Mouse (Mus musculus) spleen, postnatal 0 days (tissue): ENCODE measurements around the gene Myo18b. TPM values are rescaled to one million over a fixed set of nuclear protein-coding genes. Genes with fewer than 3 reads are reported as not detected.

Experiments
- polyA plus RNA-seq: library from polyadenylated mRNA; unstranded; fragments of >200 nt; fragmentation: Nextera tagmentation; extraction: Ambion mirVana; gene quantifications from 2 replicates; pipeline ENCODE4 v1.2.1, GENCODE M21; 2015

Myo18b gene
- polyA plus RNA-seq = 0.02 TPM in 1 of 2 replicates, not detected in the other

DNA sequence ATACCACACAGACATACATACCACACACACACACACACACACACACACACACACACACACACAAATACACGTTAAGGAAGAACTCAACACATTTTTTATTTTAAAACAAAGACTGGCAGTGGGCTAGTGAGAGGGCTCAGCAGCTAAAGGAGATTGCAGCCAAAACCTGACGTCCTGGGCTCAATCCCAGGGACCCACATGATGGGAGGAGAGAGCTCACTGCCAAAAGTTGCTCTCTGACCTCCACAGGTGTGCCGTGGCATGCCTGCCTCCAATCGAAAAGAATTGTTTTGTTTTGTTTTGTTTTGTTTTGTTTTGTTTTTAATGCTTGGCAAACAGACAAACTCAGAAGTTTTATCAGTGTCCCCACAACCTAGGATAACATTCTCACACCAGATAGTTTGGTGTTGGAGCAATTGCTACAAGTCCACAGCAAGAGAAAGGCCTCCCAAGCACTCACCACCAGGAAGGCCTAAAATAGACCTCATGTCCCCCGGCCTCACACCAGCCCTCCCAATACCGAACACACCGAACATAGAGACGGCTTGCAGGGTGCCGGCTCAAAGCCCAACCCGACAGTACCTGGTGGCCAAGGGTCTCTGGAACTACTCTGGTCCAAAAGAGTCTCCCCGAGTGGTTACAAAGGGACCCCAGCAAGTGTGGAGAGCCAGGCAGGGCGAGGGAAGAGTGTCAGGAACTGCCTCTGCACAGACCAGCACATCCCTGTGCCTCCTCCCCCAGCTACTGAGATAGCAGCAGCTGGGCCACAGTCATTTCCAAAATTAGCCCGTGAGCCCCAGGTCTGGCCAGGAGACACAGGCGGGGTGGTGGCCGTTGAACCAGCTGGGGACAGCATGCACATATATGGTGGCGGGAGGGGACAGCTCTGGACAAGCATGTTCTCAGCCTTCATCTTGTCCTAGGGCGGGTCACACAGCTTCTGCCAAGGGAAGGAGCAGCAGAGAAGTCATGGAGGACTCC, at the start of gene Myo18b:
Gene Myo18b, minus strand, starts transcription at position 689 of the 981 bp plus-strand sequence.

Other genes starting within 250 kb of the Myo18b start
- gene Grk3, start 119.4 kb upstream of the Myo18b start, polyA plus RNA-seq = 6.4 and 7.9 TPM in 2 replicates
- not detected in 2 replicates for gene Crybb2, start 173.8 kb upstream of the Myo18b start, polyA plus RNA-seq
- 0.61 and 0.82 TPM in 2 replicates for gene Crybb3, start 185.2 kb upstream of the Myo18b start, polyA plus RNA-seq